Mouse (Mus musculus) forebrain, postnatal 0 days (tissue): ENCODE measurements around the gene Rai14. TPM values are rescaled to one million over a fixed set of nuclear protein-coding genes. Genes with fewer than 3 reads are reported as not detected.
A peak's percentile ranks its signal among the peaks of the same experiment; 100 is the strongest.

Source experiments
- ATAC-seq: fragments of 200-750 bp; cut with Nextera tagmentation; 2 replicates; pipeline ENCODE4 v1.8.0; 2017; ENCODE audit warnings: mild to moderate bottlenecking, moderate library complexity
- DNase-seq: peaks from one replicate; pipeline ENCODE4 v3.0.0-alpha.2; 2015
- H3K27ac ChIP-seq: fragments of 300-500 bp; sonication (generic); 2 replicates; pipeline ENCODE4 v1.5.1; 2014; ENCODE audit warnings: low read depth, mild to moderate bottlenecking, antibody characterized with exemption, low read length, moderate library complexity, mixed read lengths
- H3K27me3 ChIP-seq: fragments of 300-500 bp; sonication (generic); 2 replicates; pipeline ENCODE4 v1.6.1; 2014; ENCODE audit warnings: mild to moderate bottlenecking, low read length, mixed read lengths; ENCODE audit not compliant: insufficient read depth
- H3K36me3 ChIP-seq: fragments of 300-500 bp; sonication (generic); 2 replicates; pipeline ENCODE4 v1.6.1; 2014; ENCODE audit warnings: mild to moderate bottlenecking, moderate library complexity; ENCODE audit not compliant: insufficient read depth
- H3K4me1 ChIP-seq: fragments of 300-500 bp; sonication (generic); 2 replicates; pipeline ENCODE4 v1.6.1; 2014; ENCODE audit warnings: antibody characterized with exemption; ENCODE audit not compliant: insufficient read depth
- H3K4me2 ChIP-seq: fragments of 300-500 bp; sonication (generic); 2 replicates; pipeline ENCODE4 v1.6.1; 2014; ENCODE audit warnings: low read depth, mild to moderate bottlenecking, moderate library complexity
- H3K4me3 ChIP-seq: fragments of 300-500 bp; sonication (generic); 2 replicates; pipeline ENCODE4 v1.5.1; 2014; ENCODE audit warnings: low read depth, low read length, mixed read lengths
- H3K9ac ChIP-seq: fragments of 300-500 bp; sonication (generic); 2 replicates; pipeline ENCODE4 v1.6.1; 2014; ENCODE audit warnings: mild to moderate bottlenecking
- H3K9me3 ChIP-seq: fragments of 300-500 bp; sonication (generic); 2 replicates; pipeline ENCODE4 v1.6.1; 2016; ENCODE audit warnings: low read length
- CTCF ChIP-seq: sonication (generic); IDR thresholded peaks from 2 replicates; pipeline ENCODE4 v1.5.1; 2016; ENCODE audit warnings: antibody characterized with exemption, control low read depth, low read depth
- WGBS: fragments of 180-500 bp; shearing (Covaris S2); extraction: QIAGEN DNeasy Blood & Tissue Kit; methylation state at CpG from one replicate; pipeline ENCODE4 v1.1.7; 2014; 5-methylcytosine and 5-hydroxymethylcytosine counted together
- polyA plus RNA-seq: library from polyadenylated mRNA; unstranded; fragments of >200 nt; fragmentation: Nextera tagmentation; extraction: Ambion mirVana; gene quantifications from 2 replicates; pipeline ENCODE4 v1.2.1, GENCODE M21; 2015
- total RNA-seq: library from RNA; depleted of rRNA; stranded (reverse); fragments of >200 nt; gene quantifications from 2 replicates; pipeline ENCODE4 v1.2.3, GENCODE M21; 2014

Gene Rai14
- total and polyA plus RNA-seq, 2 experiments from 2014 or later, result 5.5 to 12.7 TPM

GRCm38 (mm10) chr15:10643819-10644218, 70.6 kb downstream of the Rai14 start:
- H3K27me3 ChIP-seq, result no peaks in the 10 kb centered on the region
- TF ChIP-seq CTCF, result no peak
- 84% methylated on average over 3 of the region's 3 CpGs for WGBS
- no peak for DNase-seq
- H3K36me3 ChIP-seq, result no peaks in the 10 kb centered on the region
- H3K4me3 ChIP-seq, result no peak overlapping the region
- H3K4me1 ChIP-seq, result peaks cover 6% of the 10 kb centered on the region; the same call in 1 of the 2 replicates
- no peaks in the 10 kb centered on the region for H3K9me3 ChIP-seq
- H3K9ac ChIP-seq, result no peak overlapping the region
- no peak for ATAC-seq
- no peak overlapping the region for H3K4me2 ChIP-seq
- no peak overlapping the region for H3K27ac ChIP-seq

DNA sequence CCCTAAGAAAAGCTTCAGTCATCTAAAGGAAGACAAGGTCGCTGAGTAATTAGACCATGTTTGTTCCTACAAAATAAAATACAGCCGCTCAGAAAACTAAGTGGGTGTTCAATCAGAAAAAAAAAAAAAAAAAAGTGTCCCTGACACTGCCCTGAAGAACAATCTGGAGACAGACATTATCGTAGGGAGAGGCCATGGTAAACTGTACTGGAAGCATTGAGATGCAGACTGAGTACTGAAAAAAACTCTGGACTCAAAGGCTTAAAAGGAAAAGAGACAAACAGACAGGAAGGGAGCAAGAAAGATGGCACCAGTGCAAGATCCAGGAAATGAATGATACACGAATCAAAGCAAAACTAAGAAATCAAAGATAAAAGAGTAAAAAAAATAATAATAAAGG, 71.2 kb downstream of the Rai14 start:
- no peak for TF ChIP-seq CTCF
- Histone ChIP-seq H3K4me3 (no peak overlapping the region), H3K36me3 (no peaks in the 10 kb centered on the region), H3K27ac (no peak overlapping the region), H3K4me2 (no peak overlapping the region), H3K9me3 (no peaks in the 10 kb centered on the region), H3K27me3 (no peaks in the 10 kb centered on the region), H3K4me1 (peaks cover 3% of the 10 kb centered on the region; the same call in 1 of the 2 replicates), H3K9ac (no peak overlapping the region)
- ATAC-seq, result no peak
- no peak for DNase-seq
- WGBS, result 35% methylated on average over 4 of the region's 4 CpGs

- no peak for ATAC-seq
- no peaks in the 10 kb centered on the region for H3K4me1 ChIP-seq
- no peak for DNase-seq
- H3K27ac ChIP-seq, result no peak overlapping the region
- TF ChIP-seq CTCF, result no peak
- H3K9ac ChIP-seq, result no peak overlapping the region
- H3K4me2 ChIP-seq, result no peak overlapping the region
- H3K36me3 ChIP-seq, result no peaks in the 10 kb centered on the region
- 23% methylated on average over 5 of the region's 5 CpGs for WGBS
- no peaks in the 10 kb centered on the region for H3K27me3 ChIP-seq
- no peak overlapping the region for H3K4me3 ChIP-seq
- no peaks in the 10 kb centered on the region for H3K9me3 ChIP-seq
Measured at GRCm38 (mm10) chr15:10642419-10642818, 72.0 kb downstream of the Rai14 start.

GRCm38 (mm10) chr15:10640721-10641120, 73.7 kb downstream of the Rai14 start:
- Histone ChIP-seq H3K27ac (no peak overlapping the region), H3K36me3 (no peaks in the 10 kb centered on the region)
- WGBS, result 93% methylated on average over 3 of the region's 3 CpGs

GRCm38 (mm10) chr15:10637251-10637793, 77.1 kb downstream of the Rai14 start:
- Histone ChIP-seq H3K4me3 (no peak overlapping the region), H3K27me3 (no peaks in the 10 kb centered on the region), H3K27ac (no peak overlapping the region), H3K9ac (no peak overlapping the region), H3K36me3 (no peaks in the 10 kb centered on the region), H3K4me2 (no peak overlapping the region), H3K4me1 (no peaks in the 10 kb centered on the region), H3K9me3 (no peaks in the 10 kb centered on the region)
- no peak for DNase-seq
- TF ChIP-seq CTCF, result no peak
- 81% methylated on average over 6 of the region's 6 CpGs for WGBS
- no peak for ATAC-seq

More at GRCm38 (mm10) chr15:10640721-10641120, 73.7 kb downstream of the Rai14 start:
- ATAC-seq (no peak), DNase-seq (no peak)
- Histone ChIP-seq H3K4me1 (no peaks in the 10 kb centered on the region), H3K4me3 (no peak overlapping the region), H3K27me3 (no peaks in the 10 kb centered on the region), H3K9me3 (no peaks in the 10 kb centered on the region), H3K4me2 (no peak overlapping the region), H3K9ac (no peak overlapping the region)
- TF ChIP-seq CTCF, result no peak

DNA sequence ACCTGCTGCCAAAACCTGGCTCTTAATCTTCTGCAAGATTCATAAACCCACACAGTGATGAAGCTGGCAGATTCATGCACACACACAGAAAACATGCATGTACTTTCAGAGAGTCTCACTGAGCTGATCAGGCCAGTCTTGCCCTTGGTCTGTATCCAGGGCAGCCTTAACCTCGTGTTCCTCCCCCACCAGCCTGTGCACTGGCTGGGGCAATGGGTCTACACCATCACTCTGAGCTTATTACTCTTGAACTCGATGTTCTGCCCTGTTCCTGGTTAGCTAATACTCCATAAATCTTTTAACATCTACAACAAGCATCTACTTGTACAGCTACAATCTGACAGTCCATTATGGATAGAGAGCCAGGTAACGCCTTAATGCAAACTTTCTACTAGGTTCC, 77.6 kb downstream of the Rai14 start:
- H3K4me3 ChIP-seq, result no peak overlapping the region
- no peaks in the 10 kb centered on the region for H3K27me3 ChIP-seq
- no peak overlapping the region for H3K9ac ChIP-seq
- ATAC-seq (no peak), DNase-seq (no peak)
- no peak for TF ChIP-seq CTCF
- no peak overlapping the region for H3K27ac ChIP-seq
- H3K4me2 ChIP-seq, result no peak overlapping the region
- WGBS, result 95% methylated on average over 3 of the region's 3 CpGs
- H3K4me1 ChIP-seq, result no peaks in the 10 kb centered on the region
- H3K36me3 ChIP-seq, result no peaks in the 10 kb centered on the region
- H3K9me3 ChIP-seq, result no peaks in the 10 kb centered on the region

DNA sequence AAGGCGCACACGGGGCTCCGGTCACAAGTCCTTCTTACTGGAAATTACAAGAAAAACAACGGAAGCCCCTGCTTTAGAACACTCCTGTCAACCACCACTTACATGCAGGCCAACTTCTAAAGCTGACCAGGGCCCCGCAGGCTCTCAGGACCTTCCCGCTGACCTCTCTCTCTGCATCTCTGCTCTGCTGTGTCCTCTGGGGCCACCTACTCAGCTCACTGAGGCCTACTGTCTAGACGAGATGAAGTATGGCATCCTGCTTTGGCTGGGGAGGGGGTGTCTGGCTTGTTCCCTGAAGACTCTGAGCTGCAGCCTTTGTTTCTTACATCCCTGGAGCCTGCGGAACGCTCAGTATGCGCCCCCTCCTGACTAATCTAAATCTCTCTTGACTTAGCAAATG, 79.3 kb downstream of the Rai14 start:
- H3K9ac ChIP-seq, result no peak overlapping the region
- H3K9me3 ChIP-seq, result no peaks in the 10 kb centered on the region
- DNase-seq (no peak), ATAC-seq (peak; percentile 77)
- 66% methylated on average over 10 of the region's 10 CpGs for WGBS
- H3K36me3 ChIP-seq, result no peaks in the 10 kb centered on the region
- no peak overlapping the region for H3K4me3 ChIP-seq
- no peak overlapping the region for H3K4me2 ChIP-seq
- H3K4me1 ChIP-seq, result no peaks in the 10 kb centered on the region
- no peak overlapping the region for H3K27ac ChIP-seq
- TF ChIP-seq CTCF, result no peak
- no peaks in the 10 kb centered on the region for H3K27me3 ChIP-seq
